Mouse (Mus musculus) left cerebral cortex, postnatal 10 days (tissue): ENCODE measurements at regions not wholly inside any gene's neighbourhood (a gene's known extent, or its start where the extent isn't known, plus 50 kb on each side); places are given as distances from the start of the nearest gene placed in this dataset.
A peak's percentile ranks its signal among the peaks of the same experiment; 100 is the strongest.

Experiments
- DNase-seq, 2 experiments: peaks; one replicate each; pipeline ENCODE4 v3.0.0; 2021 to 2022; ENCODE audit warnings: low spot score in 2 of 2, mixed read lengths in 1 of 2; ENCODE audit errors: extremely low spot score in 1 of 2
- intact Hi-C: fragments of 180-260 bp; cut with DNase I; formaldehyde crosslinking; loops from one replicate; pipeline ENCODE4 v1.15.1; 2025

- DNase-seq = peak in 1 of 2 experiments; percentile 21
- intact Hi-C loops = no loop called here
Measured at GRCm38 (mm10) chr11:92405818-92406217, 692.0 kb upstream of the Car10 start.

GRCm38 (mm10) chr11:92451372-92451771, 646.5 kb upstream of the Car10 start:
- intact Hi-C loops = no loop called here
- no peak for DNase-seq

- intact Hi-C loops = no loop called here
- DNase-seq = no peak
Measured at GRCm38 (mm10) chr11:92495291-92495690, 602.5 kb upstream of the Car10 start.
